Mouse (Mus musculus) heart, embryonic 13.5 days (tissue): ENCODE results near the gene Rtp4. TPM values are rescaled to one million over a fixed set of nuclear protein-coding genes. Genes with fewer than 3 reads are reported as not detected.
A peak's percentile ranks its signal among the peaks of the same experiment; 100 is the strongest.

ENCODE experiments used
- ATAC-seq: fragments of 200-750 bp; cut with Nextera tagmentation; 2 replicates; pipeline ENCODE4 v1.8.0; 2017; ENCODE audit warnings: moderate TSS enrichment; ENCODE audit not compliant: insufficient number of reproducible peaks, low FRiP score, low TSS enrichment; ENCODE audit errors: extremely low read depth
- H3K27ac ChIP-seq: fragments of 300-500 bp; sonication (generic); replicated peaks from 2 replicates; pipeline ENCODE4 v1.5.1; 2015; ENCODE audit warnings: moderate library complexity, mild to moderate bottlenecking, inconsistent platforms
- H3K27me3 ChIP-seq: fragments of 300-500 bp; sonication (generic); replicated peaks from 2 replicates; pipeline ENCODE4 v1.6.1; 2015; ENCODE audit warnings: mild to moderate bottlenecking, inconsistent platforms
- H3K36me3 ChIP-seq: fragments of 300-500 bp; sonication (generic); 2 replicates; pipeline ENCODE4 v1.6.1; 2015; ENCODE audit warnings: mild to moderate bottlenecking, inconsistent platforms
- H3K4me1 ChIP-seq: fragments of 300-500 bp; sonication (generic); 2 replicates; pipeline ENCODE4 v1.6.1; 2015; ENCODE audit warnings: inconsistent platforms
- H3K4me2 ChIP-seq: fragments of 300-500 bp; sonication (generic); 2 replicates; pipeline ENCODE4 v1.6.1; 2015; ENCODE audit warnings: inconsistent platforms, mild to moderate bottlenecking, moderate library complexity
- H3K4me3 ChIP-seq: fragments of 300-500 bp; sonication (generic); 2 replicates; pipeline ENCODE4 v1.5.1; 2015; ENCODE audit warnings: moderate library complexity, mild to moderate bottlenecking, inconsistent platforms
- H3K9ac ChIP-seq: fragments of 300-500 bp; sonication (generic); 2 replicates; pipeline ENCODE4 v1.6.1; 2015; ENCODE audit warnings: inconsistent platforms, mild to moderate bottlenecking, moderate library complexity
- H3K9me3 ChIP-seq: fragments of 300-500 bp; sonication (generic); 2 replicates; pipeline ENCODE4 v1.6.1; 2016; ENCODE audit warnings: inconsistent platforms
- WGBS: fragments of 180-500 bp; shearing (Covaris S2); methylation state at CpG from one replicate; pipeline ENCODE4 v1.1.7; 2015; ENCODE audit warnings: mixed read lengths; 5-methylcytosine and 5-hydroxymethylcytosine counted together
- polyA plus RNA-seq: library from polyadenylated mRNA; unstranded; fragments of >200 nt; fragmentation: Nextera tagmentation; extraction: Ambion mirVana; gene quantifications from 2 replicates; pipeline ENCODE4 v1.2.1, GENCODE M21; 2015

Rtp4 gene
- polyA plus RNA-seq, 1 experiment from 2014 or later, result 9.3 TPM

GRCm38 (mm10) chr16:23592501-23592900, 72.4 kb downstream of the Rtp4 start:
- Histone ChIP-seq H3K36me3 (no peaks in the 10 kb centered on the region), H3K4me3 (no peak overlapping the region), H3K9ac (no peak overlapping the region), H3K4me2 (no peak overlapping the region), H3K27me3 (no peaks in the 10 kb centered on the region), H3K9me3 (peaks cover 17% of the 10 kb centered on the region), H3K27ac (no peak overlapping the region), H3K4me1 (no peaks in the 10 kb centered on the region)
- no peak for ATAC-seq

GRCm38 (mm10) chr16:23596696-23597095, 76.6 kb downstream of the Rtp4 start:
- Histone ChIP-seq H3K9ac (no peak overlapping the region), H3K36me3 (no peaks in the 10 kb centered on the region), H3K4me3 (no peak overlapping the region), H3K27ac (no peak overlapping the region), H3K4me2 (no peak overlapping the region), H3K27me3 (no peaks in the 10 kb centered on the region), H3K9me3 (no peaks in the 10 kb centered on the region), H3K4me1 (no peaks in the 10 kb centered on the region)
- 77% methylated on average over 3 of the region's 3 CpGs for WGBS
- ATAC-seq, result no peak

GRCm38 (mm10) chr16:23597968-23598367, 77.9 kb downstream of the Rtp4 start:
- no peaks in the 10 kb centered on the region for H3K4me1 ChIP-seq
- no peak overlapping the region for H3K4me3 ChIP-seq
- H3K9me3 ChIP-seq, result no peaks in the 10 kb centered on the region
- H3K27me3 ChIP-seq, result no peaks in the 10 kb centered on the region
- no peaks in the 10 kb centered on the region for H3K36me3 ChIP-seq
- ATAC-seq, result no peak
- H3K4me2 ChIP-seq, result no peak overlapping the region
- H3K27ac ChIP-seq, result no peak overlapping the region
- H3K9ac ChIP-seq, result no peak overlapping the region

- no peak for ATAC-seq
- Histone ChIP-seq H3K4me3 (no peak overlapping the region), H3K9me3 (no peaks in the 10 kb centered on the region), H3K4me1 (peaks cover 15% of the 10 kb centered on the region), H3K27me3 (no peaks in the 10 kb centered on the region), H3K9ac (no peak overlapping the region), H3K4me2 (no peak overlapping the region), H3K27ac (no peak overlapping the region), H3K36me3 (no peaks in the 10 kb centered on the region)
- WGBS, result 63% methylated on average over 2 of the region's 2 CpGs
Observed at GRCm38 (mm10) chr16:23606220-23606619, 86.1 kb downstream of the Rtp4 start.

- Histone ChIP-seq H3K36me3 (no peaks in the 10 kb centered on the region), H3K4me3 (no peak overlapping the region), H3K27me3 (no peaks in the 10 kb centered on the region), H3K9me3 (no peaks in the 10 kb centered on the region), H3K27ac (no peak overlapping the region), H3K4me1 (peaks cover 15% of the 10 kb centered on the region), H3K9ac (no peak overlapping the region), H3K4me2 (no peak overlapping the region)
- ATAC-seq, result no peak
- WGBS, result 84% methylated on average over 7 of the region's 7 CpGs
Observed at GRCm38 (mm10) chr16:23606651-23607050, 86.6 kb downstream of the Rtp4 start.

GRCm38 (mm10) chr16:23607911-23608410, 87.9 kb downstream of the Rtp4 start:
- Histone ChIP-seq H3K4me1 (peaks cover 15% of the 10 kb centered on the region), H3K36me3 (no peaks in the 10 kb centered on the region), H3K9me3 (no peaks in the 10 kb centered on the region), H3K4me2 (no peak overlapping the region), H3K27ac (no peak overlapping the region), H3K27me3 (no peaks in the 10 kb centered on the region), H3K4me3 (no peak overlapping the region), H3K9ac (no peak overlapping the region)
- ATAC-seq, result no peak
- 14% methylated on average over 1 of the region's 1 CpGs for WGBS

GRCm38 (mm10) chr16:23609748-23610185, 89.7 kb downstream of the Rtp4 start:
- Histone ChIP-seq H3K9ac (peak overlapping the region; percentile 75), H3K4me2 (peak overlapping the region; percentile 64), H3K27me3 (no peaks in the 10 kb centered on the region), H3K4me3 (peak overlapping the region; percentile 48), H3K9me3 (no peaks in the 10 kb centered on the region), H3K4me1 (peaks cover 15% of the 10 kb centered on the region), H3K27ac (0 out of 2 replicates have a peak overlapping the region, but pooled peaks have one; percentile 3), H3K36me3 (no peaks in the 10 kb centered on the region)
- 32% methylated on average over 11 of the region's 11 CpGs for WGBS
- ATAC-seq, result no peak

GRCm38 (mm10) chr16:23624205-23624604, 104.1 kb downstream of the Rtp4 start:
- no peak overlapping the region for H3K4me2 ChIP-seq
- no peak overlapping the region for H3K4me3 ChIP-seq
- H3K9ac ChIP-seq, result no peak overlapping the region
- no peak for ATAC-seq
- no peaks in the 10 kb centered on the region for H3K4me1 ChIP-seq
- H3K36me3 ChIP-seq, result no peaks in the 10 kb centered on the region
- no peaks in the 10 kb centered on the region for H3K27me3 ChIP-seq
- WGBS, result 67% methylated on average over 4 of the region's 4 CpGs
- H3K27ac ChIP-seq, result no peak overlapping the region
- no peaks in the 10 kb centered on the region for H3K9me3 ChIP-seq

- WGBS, result 46% methylated on average over 2 of the region's 2 CpGs
- H3K9ac ChIP-seq, result no peak overlapping the region
- no peaks in the 10 kb centered on the region for H3K4me1 ChIP-seq
- H3K4me3 ChIP-seq, result no peak overlapping the region
- H3K9me3 ChIP-seq, result 0 out of 2 replicates have a peak, but pooled peaks cover 7% of the 10 kb centered on the region
- no peaks in the 10 kb centered on the region for H3K27me3 ChIP-seq
- H3K36me3 ChIP-seq, result no peaks in the 10 kb centered on the region
- no peak overlapping the region for H3K27ac ChIP-seq
- ATAC-seq, result no peak
- H3K4me2 ChIP-seq, result no peak overlapping the region
Observed at GRCm38 (mm10) chr16:23631531-23631930, 111.4 kb downstream of the Rtp4 start.

- Histone ChIP-seq H3K4me1 (no peaks in the 10 kb centered on the region), H3K9me3 (0 out of 2 replicates have a peak, but pooled peaks cover 7% of the 10 kb centered on the region), H3K27me3 (no peaks in the 10 kb centered on the region), H3K4me3 (no peak overlapping the region), H3K4me2 (no peak overlapping the region), H3K27ac (no peak overlapping the region), H3K36me3 (no peaks in the 10 kb centered on the region), H3K9ac (no peak overlapping the region)
- 61% methylated on average over 2 of the region's 2 CpGs for WGBS
- ATAC-seq, result no peak
Observed at GRCm38 (mm10) chr16:23632681-23633080, 112.6 kb downstream of the Rtp4 start.

- Histone ChIP-seq H3K27me3 (no peaks in the 10 kb centered on the region), H3K9ac (no peak overlapping the region), H3K36me3 (no peaks in the 10 kb centered on the region), H3K4me1 (no peaks in the 10 kb centered on the region), H3K27ac (no peak overlapping the region), H3K4me2 (no peak overlapping the region), H3K4me3 (no peak overlapping the region), H3K9me3 (no peaks in the 10 kb centered on the region)
- WGBS, result 81% methylated on average over 5 of the region's 5 CpGs
- ATAC-seq, result no peak
Observed at GRCm38 (mm10) chr16:23653028-23653427, 132.9 kb downstream of the Rtp4 start.

- H3K4me2 ChIP-seq, result no peak overlapping the region
- 57% methylated on average over 4 of the region's 4 CpGs for WGBS
- no peaks in the 10 kb centered on the region for H3K9me3 ChIP-seq
- no peak overlapping the region for H3K4me3 ChIP-seq
- H3K9ac ChIP-seq, result no peak overlapping the region
- H3K4me1 ChIP-seq, result no peaks in the 10 kb centered on the region
- no peaks in the 10 kb centered on the region for H3K36me3 ChIP-seq
- H3K27ac ChIP-seq, result no peak overlapping the region
- ATAC-seq, result no peak
- H3K27me3 ChIP-seq, result no peaks in the 10 kb centered on the region
Observed at GRCm38 (mm10) chr16:23653479-23653878, 133.4 kb downstream of the Rtp4 start.
